Mouse (Mus musculus) retina, embryonic 14.5 days (tissue): ENCODE results near the gene Fkbp15.
"Not testable (repeated sequence)": the region's sequence is repeated elsewhere in the genome, so short reads cannot be mapped to it uniquely, and the experiment has no call there.

ENCODE experiments used
- DNase-seq: peaks from one replicate; pipeline ENCODE4 v3.0.0-alpha.2; 2015; ENCODE audit warnings: low spot score

Gene Fkbp15

GRCm38 (mm10) chr4:62278081-62278480 lies 82.3 kb downstream of the Fkbp15 start:
- DNase-seq: no peak

GRCm38 (mm10) chr4:62277222-62277621 lies 83.1 kb downstream of the Fkbp15 start:
- DNase-seq: no peak

GRCm38 (mm10) chr4:62276642-62277041 lies 83.7 kb downstream of the Fkbp15 start:
- DNase-seq: no peak

- peak; percentile 71 for DNase-seq
These were observed 85.4 kb downstream of the Fkbp15 start for GRCm38 (mm10) chr4:62274841-62275536.

- no peak for DNase-seq
These were observed 86.4 kb downstream of the Fkbp15 start for GRCm38 (mm10) chr4:62273916-62274315.

GRCm38 (mm10) chr4:62272696-62273095 lies 87.7 kb downstream of the Fkbp15 start:
- DNase-seq: no peak

- DNase-seq: no peak
These were observed 93.2 kb downstream of the Fkbp15 start for GRCm38 (mm10) chr4:62267101-62267500.

GRCm38 (mm10) chr4:62266016-62266415 lies 94.3 kb downstream of the Fkbp15 start:
- DNase-seq: not testable (repeated sequence)

GRCm38 (mm10) chr4:62265154-62265836 lies 95.1 kb downstream of the Fkbp15 start:
- DNase-seq: no peak

GRCm38 (mm10) chr4:62263133-62263844 lies 97.1 kb downstream of the Fkbp15 start:
- peak; percentile 74 for DNase-seq

GRCm38 (mm10) chr4:62262276-62262675 lies 98.1 kb downstream of the Fkbp15 start, which contains the start of gene Slc31a2:
Gene Slc31a2, plus strand, starts transcription at chr4:62262562.
- DNase-seq: peak; percentile 17

GRCm38 (mm10) chr4:62256931-62257330 lies 103.4 kb downstream of the Fkbp15 start:
- peak; percentile 72 for DNase-seq

- DNase-seq: no peak
These were observed 105.8 kb downstream of the Fkbp15 start for GRCm38 (mm10) chr4:62254551-62254950.

GRCm38 (mm10) chr4:62251776-62252175 lies 108.6 kb downstream of the Fkbp15 start:
- DNase-seq: no peak

GRCm38 (mm10) chr4:62250896-62251544 lies 109.3 kb downstream of the Fkbp15 start:
- peak; percentile 46 for DNase-seq
